Mouse (Mus musculus): ENCODE data around the gene Man1c1.

GRCm38 (mm10) chr4:134719489-134719888 is 15.4 kb upstream of the Man1c1 start:
- TF ChIP-seq CTCF (IDR thresholded peaks at IDR 0.05; ENCODE audit: borderline replicate concordance, extremely low read depth, insufficient read depth, insufficient read length) = no peak
- no peak for TF ChIP-seq POLR2A (IDR thresholded peaks at IDR 0.05; ENCODE audit: borderline replicate concordance, extremely low read depth, insufficient read depth, insufficient read length, poor library complexity, severe bottlenecking)

All from brain, embryonic 14.5 days (tissue).